Mouse (Mus musculus) hindbrain, embryonic 11.5 days (tissue): Measurements from ENCODE around the gene Agps. TPM values are rescaled to one million over a fixed set of nuclear protein-coding genes. Genes with fewer than 3 reads are reported as not detected.

Experiments
- ATAC-seq: fragments of 200-750 bp; cut with Nextera tagmentation; 2 replicates; pipeline ENCODE4 v1.8.0; 2017; ENCODE audit warnings: mild to moderate bottlenecking, moderate TSS enrichment, moderate library complexity; ENCODE audit not compliant: low FRiP score
- DNase-seq: peaks from one replicate; pipeline ENCODE4 v3.0.0-alpha.2; 2015; ENCODE audit warnings: low spot score
- H3K27ac ChIP-seq: fragments of 300-500 bp; sonication (generic); 2 replicates; pipeline ENCODE4 v1.5.1; 2014; ENCODE audit warnings: mild to moderate bottlenecking, low read depth, low read length
- H3K27me3 ChIP-seq: fragments of 300-500 bp; sonication (generic); 2 replicates; pipeline ENCODE4 v1.6.1; 2014; ENCODE audit warnings: mild to moderate bottlenecking, low read length, moderate library complexity, mixed read lengths; ENCODE audit not compliant: control insufficient read depth, insufficient read depth
- H3K36me3 ChIP-seq: fragments of 300-500 bp; sonication (generic); 2 replicates; pipeline ENCODE4 v1.6.1; 2014; ENCODE audit warnings: mild to moderate bottlenecking, low read length, moderate library complexity, mixed read lengths; ENCODE audit not compliant: control insufficient read depth, insufficient read depth
- H3K4me1 ChIP-seq: fragments of 300-500 bp; sonication (generic); replicated peaks from 2 replicates; pipeline ENCODE4 v1.6.1; 2014; ENCODE audit warnings: low read length, mixed read lengths; ENCODE audit not compliant: control insufficient read depth, insufficient read depth
- H3K4me2 ChIP-seq: fragments of 300-500 bp; sonication (generic); replicated peaks from 2 replicates; pipeline ENCODE4 v1.6.1; 2014; ENCODE audit warnings: mild to moderate bottlenecking, low read depth, low read length
- H3K4me3 ChIP-seq: fragments of 300-500 bp; sonication (generic); 2 replicates; pipeline ENCODE4 v1.5.1; 2014; ENCODE audit warnings: low read depth, low read length
- H3K9ac ChIP-seq: fragments of 300-500 bp; sonication (generic); 2 replicates; pipeline ENCODE4 v1.6.1; 2014; ENCODE audit warnings: low read depth, low read length
- H3K9me3 ChIP-seq: fragments of 300-500 bp; sonication (generic); 2 replicates; pipeline ENCODE4 v1.6.1; 2016; ENCODE audit warnings: low read length; ENCODE audit not compliant: control insufficient read depth
- WGBS: fragments of 180-500 bp; shearing (Covaris S2); extraction: QIAGEN DNeasy Blood & Tissue Kit; methylation state at CpG from one replicate; pipeline ENCODE4 v1.1.7; 2014; 5-methylcytosine and 5-hydroxymethylcytosine counted together
- polyA plus RNA-seq: library from polyadenylated mRNA; unstranded; fragments of >200 nt; fragmentation: Nextera tagmentation; extraction: Ambion mirVana; gene quantifications from 2 replicates; pipeline ENCODE4 v1.2.1, GENCODE M21; 2014

Gene Agps
- 50.7 and 53.4 TPM in 2 replicates for polyA plus RNA-seq

DNA sequence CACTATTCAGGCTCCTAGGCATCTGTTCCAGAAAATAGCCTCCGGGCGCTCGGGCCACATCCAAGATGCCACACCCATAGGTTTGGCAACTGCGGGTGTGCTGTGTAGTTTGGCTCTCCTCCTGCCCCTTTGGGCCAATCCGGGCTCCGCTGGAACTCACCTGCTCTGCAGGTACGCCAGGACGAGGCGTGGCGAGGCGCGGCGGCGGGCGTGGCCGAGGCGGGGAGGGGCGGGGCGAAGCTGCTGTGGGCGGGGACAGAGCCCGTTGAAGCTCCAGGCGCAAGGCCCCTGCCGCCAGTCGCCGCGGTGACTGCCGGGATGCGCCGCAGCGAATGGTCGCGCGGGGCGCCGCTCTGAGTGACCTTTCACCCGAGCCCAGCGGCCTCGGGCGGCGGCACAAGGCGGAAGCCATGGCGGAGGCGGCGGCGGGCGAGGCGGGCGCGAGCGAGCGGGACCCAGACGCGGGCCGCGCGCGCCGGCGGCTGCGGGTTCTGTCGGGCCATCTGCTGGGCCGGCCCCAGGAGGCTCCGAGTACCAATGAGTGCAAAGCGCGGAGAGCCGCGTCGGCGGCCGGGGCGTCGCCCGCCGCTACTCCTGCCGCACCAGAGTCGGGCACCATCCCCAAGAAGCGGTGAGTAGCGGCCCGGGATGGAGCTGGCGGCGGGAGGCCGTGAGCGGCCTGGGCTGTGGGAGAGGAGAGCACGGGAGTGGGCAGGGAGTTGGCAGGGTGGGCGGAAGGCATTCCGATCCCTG, at the start of gene Agps:
Gene Agps, plus strand, starts transcription at position 297 of the 753 bp plus-strand sequence.
- Histone ChIP-seq H3K9ac (peak within 1 kb of the TSS; percentile 92), H3K27ac (peak within 1 kb of the TSS; percentile 85), H3K27me3 (no peaks in the 10 kb centered on the region), H3K4me3 (peak within 1 kb of the TSS; percentile 83), H3K36me3 (no peaks in the 10 kb centered on the region), H3K9me3 (no peaks in the 10 kb centered on the region), H3K4me1 (0 out of 2 replicates have a peak, but pooled peaks cover 3% of the 10 kb centered on the region), H3K4me2 (peak within 1 kb of the TSS; percentile 82)
- peak; percentile 97 for ATAC-seq
- WGBS = under 1% methylated on average over 59 of the region's 86 CpGs
- peak; percentile 89 for DNase-seq

- ATAC-seq (no peak), DNase-seq (peak; percentile 76)
- Histone ChIP-seq H3K36me3 (no peaks in the 10 kb centered on the region), H3K4me3 (no peak overlapping the region), H3K9me3 (no peaks in the 10 kb centered on the region), H3K27ac (no peak overlapping the region), H3K4me2 (no peak overlapping the region), H3K9ac (no peak overlapping the region), H3K4me1 (no peaks in the 10 kb centered on the region), H3K27me3 (no peaks in the 10 kb centered on the region)
- WGBS = 18% methylated on average over 6 of the region's 6 CpGs
Measured at GRCm38 (mm10) chr2:75786075-75786474, 45.9 kb upstream of the Agps start.

- Histone ChIP-seq H3K4me1 (no peaks in the 10 kb centered on the region), H3K27me3 (no peaks in the 10 kb centered on the region), H3K4me2 (no peak overlapping the region), H3K4me3 (no peak overlapping the region), H3K27ac (no peak overlapping the region), H3K36me3 (no peaks in the 10 kb centered on the region), H3K9me3 (no peaks in the 10 kb centered on the region), H3K9ac (no peak overlapping the region)
- ATAC-seq = no peak
- WGBS = 82% methylated on average over 3 of the region's 3 CpGs
- DNase-seq = no peak
Measured at GRCm38 (mm10) chr2:75788511-75788910, 43.5 kb upstream of the Agps start.

- ATAC-seq = no peak
- no peak for DNase-seq
- WGBS = 49% methylated on average over 14 of the region's 14 CpGs
- Histone ChIP-seq H3K4me3 (no peak overlapping the region), H3K4me2 (no peak overlapping the region), H3K9me3 (no peaks in the 10 kb centered on the region), H3K27me3 (no peaks in the 10 kb centered on the region), H3K27ac (no peak overlapping the region), H3K4me1 (no peaks in the 10 kb centered on the region), H3K36me3 (no peaks in the 10 kb centered on the region), H3K9ac (no peak overlapping the region)
Measured at GRCm38 (mm10) chr2:75789959-75790523, 41.9 kb upstream of the Agps start.

DNA sequence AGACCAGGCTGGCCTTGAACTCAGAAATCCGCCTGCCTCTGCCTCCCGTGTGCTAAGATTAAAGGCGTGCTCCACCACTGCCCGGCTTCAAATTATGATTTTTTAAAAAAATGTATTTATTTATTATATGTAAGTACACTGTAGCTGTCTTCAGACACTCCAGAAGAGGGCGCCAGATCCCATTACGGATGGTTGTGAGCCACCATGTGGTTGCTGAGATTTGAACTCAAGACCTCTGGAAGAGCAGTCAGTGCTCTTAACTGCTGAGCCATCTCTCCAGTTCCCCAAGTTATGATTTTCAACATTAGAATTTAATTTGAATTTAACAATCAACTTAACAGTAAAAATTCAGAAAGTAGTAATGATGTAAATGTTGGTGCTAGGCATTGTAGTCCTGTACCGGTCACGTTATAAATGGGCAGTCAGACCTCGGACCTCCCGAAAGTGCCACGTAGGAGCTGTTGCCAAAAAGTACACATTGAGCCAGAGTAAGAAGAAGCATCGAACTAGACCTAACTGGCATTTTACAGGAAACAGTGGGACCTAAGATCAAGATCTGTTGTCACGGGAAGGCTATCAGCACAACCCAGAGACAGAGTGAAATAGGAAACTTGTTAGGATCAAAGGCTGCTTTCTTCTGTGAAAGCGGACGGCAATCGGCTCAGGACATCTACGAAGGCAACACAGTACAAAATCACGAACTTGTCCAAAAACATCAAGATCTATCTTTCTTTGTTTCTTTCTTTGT, 40.2 kb upstream of the Agps start:
- H3K36me3 ChIP-seq = no peaks in the 10 kb centered on the region
- WGBS = 82% methylated on average over 18 of the region's 18 CpGs

GRCm38 (mm10) chr2:75792377-75793203, 39.4 kb upstream of the Agps start:
- Histone ChIP-seq H3K4me2 (no peak overlapping the region), H3K27me3 (no peaks in the 10 kb centered on the region), H3K36me3 (no peaks in the 10 kb centered on the region), H3K4me1 (no peaks in the 10 kb centered on the region), H3K27ac (no peak overlapping the region), H3K9me3 (no peaks in the 10 kb centered on the region), H3K9ac (no peak overlapping the region), H3K4me3 (no peak overlapping the region)
- 63% methylated on average over 12 of the region's 12 CpGs for WGBS
- DNase-seq = no peak
- ATAC-seq = no peak

More for the DNA sequence above, 40.2 kb upstream of the Agps start:
- Histone ChIP-seq H3K9me3 (no peaks in the 10 kb centered on the region), H3K27me3 (no peaks in the 10 kb centered on the region), H3K4me1 (no peaks in the 10 kb centered on the region), H3K4me3 (no peak overlapping the region), H3K9ac (no peak overlapping the region), H3K4me2 (no peak overlapping the region), H3K27ac (no peak overlapping the region)
- ATAC-seq (no peak), DNase-seq (no peak)

- DNase-seq = no peak
- H3K27ac ChIP-seq = no peak overlapping the region
- H3K9ac ChIP-seq = no peak overlapping the region
- no peaks in the 10 kb centered on the region for H3K27me3 ChIP-seq
- H3K4me3 ChIP-seq = no peak overlapping the region
- H3K4me2 ChIP-seq = no peak overlapping the region
- H3K4me1 ChIP-seq = no peaks in the 10 kb centered on the region
- WGBS = 80% methylated on average over 2 of the region's 2 CpGs
- no peak for ATAC-seq
- H3K9me3 ChIP-seq = no peaks in the 10 kb centered on the region
- H3K36me3 ChIP-seq = no peaks in the 10 kb centered on the region
Measured at GRCm38 (mm10) chr2:75796181-75796580, 35.8 kb upstream of the Agps start.

GRCm38 (mm10) chr2:75798434-75798970, 33.5 kb upstream of the Agps start:
- WGBS = 68% methylated on average over 4 of the region's 4 CpGs

More at GRCm38 (mm10) chr2:75798434-75798970, 33.5 kb upstream of the Agps start:
- H3K9me3 ChIP-seq = no peaks in the 10 kb centered on the region
- H3K27ac ChIP-seq = no peak overlapping the region
- H3K4me3 ChIP-seq = no peak overlapping the region
- H3K9ac ChIP-seq = no peak overlapping the region
- H3K36me3 ChIP-seq = no peaks in the 10 kb centered on the region
- ATAC-seq (no peak), DNase-seq (no peak)
- H3K4me1 ChIP-seq = no peaks in the 10 kb centered on the region
- H3K27me3 ChIP-seq = no peaks in the 10 kb centered on the region
- no peak overlapping the region for H3K4me2 ChIP-seq
